Mouse (Mus musculus) fat pad, adult 2 months (tissue): Measurements from ENCODE around the gene Gm9507.
"Not testable (repeated sequence)": the region's sequence is repeated elsewhere in the genome, so short reads cannot be mapped to it uniquely, and the experiment has no call there.

ENCODE experiments used
- DNase-seq: peaks from one replicate; pipeline ENCODE4 v3.0.0-alpha.2; 2011; ENCODE audit warnings: low read depth, low spot score; ENCODE audit errors: extremely low read depth

The Gm9507 gene

GRCm38 (mm10) chr10:77811743-77812142 is at the start of gene Gm9507:
Gm9507 (minus strand) TSS chr10:77811843.
- DNase-seq, result no peak

GRCm38 (mm10) chr10:77852559-77852958 is 40.9 kb upstream of the Gm9507 start, which contains the start of gene Gm10318:
Gm10318 (plus strand) TSS chr10:77852859.
- no peak for DNase-seq

- DNase-seq, result no peak
Measured at GRCm38 (mm10) chr10:77847538-77847937, 35.9 kb upstream of the Gm9507 start.

GRCm38 (mm10) chr10:77846961-77847360 is 35.3 kb upstream of the Gm9507 start:
- DNase-seq, result no peak

GRCm38 (mm10) chr10:77846503-77846902 is 34.9 kb upstream of the Gm9507 start, which contains the start of gene Gm36176:
Gm36176 (plus strand) TSS chr10:77846803.
- no peak for DNase-seq

- DNase-seq, result no peak
Measured at GRCm38 (mm10) chr10:77839006-77839405, 27.4 kb upstream of the Gm9507 start.

- DNase-seq, result no peak
Measured at GRCm38 (mm10) chr10:77835647-77836046, 24.0 kb upstream of the Gm9507 start, which contains the start of gene Krtap10-10. Krtap10-10 (plus strand) TSS chr10:77835947.

GRCm38 (mm10) chr10:77826951-77827350 is 15.3 kb upstream of the Gm9507 start, which contains the start of gene Krtap10-4:
Krtap10-4 (minus strand) TSS chr10:77827095.
- no peak for DNase-seq

GRCm38 (mm10) chr10:77819203-77819602 is 7.6 kb upstream of the Gm9507 start:
- DNase-seq, result no peak

GRCm38 (mm10) chr10:77818523-77818922 is 6.9 kb upstream of the Gm9507 start:
- no peak for DNase-seq

- no peak for DNase-seq
Measured at GRCm38 (mm10) chr10:77815514-77815913, 3.9 kb upstream of the Gm9507 start.

- DNase-seq, result no peak
Measured at GRCm38 (mm10) chr10:77814382-77814781, 2.7 kb upstream of the Gm9507 start, which contains the start of gene Gm2696. Gm2696 (plus strand) TSS chr10:77814682.

GRCm38 (mm10) chr10:77804095-77804494 is 7.5 kb downstream of the Gm9507 start:
- no peak for DNase-seq

- DNase-seq, result no peak
Measured at GRCm38 (mm10) chr10:77798921-77799508, 12.6 kb downstream of the Gm9507 start, which contains the start of gene Gm19668. Gm19668 (minus strand) TSS chr10:77799133.

GRCm38 (mm10) chr10:77798164-77798920 is 13.3 kb downstream of the Gm9507 start:
- DNase-seq, result not testable (repeated sequence)

- DNase-seq, result no peak
Measured at GRCm38 (mm10) chr10:77797677-77798076, 14.0 kb downstream of the Gm9507 start.

- no peak for DNase-seq
Measured at GRCm38 (mm10) chr10:77794976-77795375, 16.7 kb downstream of the Gm9507 start, which contains the start of gene Gm9639. Gm9639 (minus strand) TSS chr10:77795076.

GRCm38 (mm10) chr10:77788621-77789020 is 23.0 kb downstream of the Gm9507 start:
- no peak for DNase-seq

- not testable (repeated sequence) for DNase-seq
Measured at GRCm38 (mm10) chr10:77787876-77788275, 23.8 kb downstream of the Gm9507 start, which contains the start of gene Gm7137. Gm7137 (minus strand) TSS chr10:77788200.

GRCm38 (mm10) chr10:77783396-77783795 is 28.2 kb downstream of the Gm9507 start:
- not testable (repeated sequence) for DNase-seq

- not testable (repeated sequence) for DNase-seq
Measured at GRCm38 (mm10) chr10:77782442-77782841, 29.2 kb downstream of the Gm9507 start, which contains the start of gene Gm3250. Gm3250 (minus strand) TSS chr10:77782542.

- DNase-seq, result not testable (repeated sequence)
Measured at GRCm38 (mm10) chr10:77776844-77777243, 34.8 kb downstream of the Gm9507 start, which contains the start of gene Gm7138. Gm7138 (minus strand) TSS chr10:77776944.
